Mouse (Mus musculus): ENCODE data around the gene Hsbp1.
"Not testable (repeated sequence)": the region's sequence is repeated elsewhere in the genome, so short reads cannot be mapped to it uniquely, and the experiment has no call there.

Gene Hsbp1

GRCm38 (mm10) chr8:119344190-119344856 is at the start of gene Hsbp1:
Gene Hsbp1 (plus strand): TSS chr8:119344488.
- DNase-seq, result peak; percentile 96

- DNase-seq, result no peak
Measured at GRCm38 (mm10) chr8:119295477-119295876, 48.8 kb upstream of the Hsbp1 start.

GRCm38 (mm10) chr8:119297752-119298151 is 46.5 kb upstream of the Hsbp1 start:
- DNase-seq, result peak; percentile 48

- DNase-seq, result no peak
Measured at GRCm38 (mm10) chr8:119300335-119300734, 44.0 kb upstream of the Hsbp1 start.

- peak; percentile 47 for DNase-seq
Measured at GRCm38 (mm10) chr8:119304196-119304595, 40.1 kb upstream of the Hsbp1 start.

- no peak for DNase-seq
Measured at GRCm38 (mm10) chr8:119311412-119311811, 32.9 kb upstream of the Hsbp1 start.

GRCm38 (mm10) chr8:119323215-119323614 is 21.1 kb upstream of the Hsbp1 start:
- DNase-seq, result no peak

- DNase-seq, result no peak
Measured at GRCm38 (mm10) chr8:119339546-119339945, 4.7 kb upstream of the Hsbp1 start.

GRCm38 (mm10) chr8:119343606-119344005 is 682 bp upstream of the Hsbp1 start:
- no peak for DNase-seq

- DNase-seq, result no peak
Measured at GRCm38 (mm10) chr8:119345029-119345682, 868 bp downstream of the Hsbp1 start.

- no peak for DNase-seq
Measured at GRCm38 (mm10) chr8:119345683-119346075, 1.4 kb downstream of the Hsbp1 start.

GRCm38 (mm10) chr8:119351647-119352046 is 7.4 kb downstream of the Hsbp1 start:
- DNase-seq, result no peak

- no peak for DNase-seq
Measured at GRCm38 (mm10) chr8:119352977-119353658, 8.8 kb downstream of the Hsbp1 start.

- DNase-seq, result no peak
Measured at GRCm38 (mm10) chr8:119353659-119354023, 9.4 kb downstream of the Hsbp1 start.

- DNase-seq, result not testable (repeated sequence)
Measured at GRCm38 (mm10) chr8:119356631-119357030, 12.3 kb downstream of the Hsbp1 start.

- DNase-seq, result no peak
Measured at GRCm38 (mm10) chr8:119358175-119358574, 13.9 kb downstream of the Hsbp1 start.

GRCm38 (mm10) chr8:119358836-119359235 is 14.5 kb downstream of the Hsbp1 start:
- peak; percentile 59 for DNase-seq

- DNase-seq, result no peak
Measured at GRCm38 (mm10) chr8:119360686-119361295, 16.5 kb downstream of the Hsbp1 start.

GRCm38 (mm10) chr8:119374716-119375115 is 30.4 kb downstream of the Hsbp1 start:
- DNase-seq, result not testable (repeated sequence)

- DNase-seq, result no peak
Measured at GRCm38 (mm10) chr8:119378476-119378875, 34.2 kb downstream of the Hsbp1 start.

GRCm38 (mm10) chr8:119380619-119381018 is 36.3 kb downstream of the Hsbp1 start:
- no peak for DNase-seq

GRCm38 (mm10) chr8:119384478-119384877 is 40.2 kb downstream of the Hsbp1 start:
- peak; percentile 81 for DNase-seq

GRCm38 (mm10) chr8:119385854-119386253 is 41.6 kb downstream of the Hsbp1 start:
- DNase-seq, result no peak

- DNase-seq, result no peak
Measured at GRCm38 (mm10) chr8:119386988-119387387, 42.7 kb downstream of the Hsbp1 start.
